Mouse (Mus musculus) right cerebral cortex, postnatal 4 days (tissue): ENCODE results near the gene Ninj1.

ENCODE experiments used
- DNase-seq: peaks from one replicate; pipeline ENCODE4 v3.0.0-alpha.2; 2022

Gene Ninj1

DNA sequence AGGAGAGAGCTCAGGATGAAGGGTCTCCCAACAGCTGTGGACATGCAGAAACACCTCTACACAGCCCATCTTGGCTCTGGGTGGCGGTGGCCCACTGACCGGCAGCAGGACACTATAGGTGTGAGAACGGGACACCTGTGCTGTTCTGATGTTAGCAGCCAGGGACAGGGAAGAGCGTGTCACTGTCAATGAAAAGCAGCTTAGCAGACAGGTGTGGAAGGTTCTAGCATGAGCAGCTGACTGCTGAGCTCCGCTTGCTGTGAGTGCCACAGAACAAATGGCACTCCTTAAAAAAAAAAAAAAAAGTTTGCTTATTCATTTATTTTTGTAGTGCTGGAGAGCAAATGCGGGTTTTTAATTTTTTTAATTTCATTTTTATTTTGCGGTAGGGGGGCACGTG lies 50.3 kb downstream of the Ninj1 start:
- DNase-seq = no peak

GRCm38 (mm10) chr13:49238737-49239136 lies 51.5 kb downstream of the Ninj1 start:
- DNase-seq = no peak

DNA sequence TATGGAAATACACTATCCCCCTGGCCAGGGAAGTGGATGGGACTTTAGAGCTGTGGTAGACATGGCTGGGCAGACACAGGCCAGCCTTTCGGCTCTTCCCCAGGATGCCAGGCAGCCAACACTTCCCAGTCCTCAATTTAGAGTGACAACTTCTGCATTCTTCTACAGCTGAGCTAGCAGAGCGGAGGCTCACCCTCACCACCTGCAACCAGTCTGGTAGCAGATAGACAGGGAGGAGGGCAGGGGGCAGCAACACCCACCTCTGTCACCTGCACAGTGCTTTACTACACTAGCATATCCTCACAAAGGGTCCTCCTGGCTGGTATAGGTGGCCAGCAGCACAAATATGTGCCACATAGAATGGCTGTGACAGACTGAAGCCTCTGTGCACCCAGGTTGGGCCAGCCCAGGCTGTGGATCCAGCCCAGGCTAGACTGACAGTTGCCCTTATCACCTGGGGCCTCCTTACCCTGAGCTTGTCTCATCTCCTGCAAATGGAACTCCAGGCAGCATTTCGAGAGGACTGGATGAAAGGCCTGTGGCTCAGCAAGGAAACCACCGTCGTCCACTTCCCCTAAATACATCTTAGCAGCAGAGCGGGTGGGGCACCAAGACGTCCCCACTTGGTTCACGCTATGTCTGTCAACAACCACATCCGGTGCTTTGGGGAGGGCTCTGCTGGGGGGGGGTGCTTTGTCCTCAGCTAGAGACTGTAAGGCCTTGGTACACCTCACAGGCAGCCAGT lies 55.2 kb downstream of the Ninj1 start:
- DNase-seq = no peak

GRCm38 (mm10) chr13:49243492-49243891 lies 56.2 kb downstream of the Ninj1 start:
- no peak for DNase-seq

DNA sequence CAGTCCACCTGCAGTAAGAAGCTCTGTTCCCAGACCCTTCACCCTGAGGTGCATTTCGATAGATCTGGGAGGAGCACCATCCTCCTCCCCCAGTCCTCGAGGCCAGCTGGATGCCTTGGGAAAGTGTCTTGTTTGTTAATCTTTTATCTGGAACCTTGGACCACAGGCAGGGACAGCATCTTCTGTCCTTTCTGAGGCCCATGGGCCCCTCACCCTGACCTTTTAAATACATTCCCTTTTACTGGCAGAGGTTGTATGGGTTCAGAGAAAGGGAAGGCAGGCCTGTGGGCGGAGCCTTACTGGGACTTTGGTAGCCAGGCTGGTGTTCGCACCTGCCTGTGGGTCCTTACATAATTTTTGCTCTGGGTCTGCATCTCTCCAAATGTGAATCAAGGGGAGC lies 58.0 kb downstream of the Ninj1 start:
- no peak for DNase-seq
